Mouse (Mus musculus): ENCODE data around the gene Thsd4.

Thsd4 gene

DNA sequence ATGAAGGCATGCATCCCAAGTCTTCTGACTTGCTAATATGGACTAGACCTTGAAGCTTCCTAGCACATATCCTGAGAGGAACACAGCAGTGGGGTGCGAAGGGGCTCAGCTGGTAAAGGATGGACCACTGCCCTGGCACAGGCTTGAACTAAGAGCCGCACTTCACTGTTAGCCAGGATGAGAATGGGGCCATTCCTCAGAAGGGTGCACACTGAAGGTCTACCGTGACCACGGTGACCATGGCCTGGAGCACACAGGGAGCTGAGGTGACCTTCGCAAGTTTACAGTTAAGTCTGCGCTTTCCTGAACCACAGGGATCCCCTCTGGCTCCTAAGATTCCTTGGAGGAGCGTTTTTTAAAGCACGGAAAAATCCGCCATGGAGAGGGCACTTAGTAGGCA lies 406.5 kb downstream of the Thsd4 start:
- in situ Hi-C loops (cut with MboI; ENCODE audit: unreplicated experiment in 2 of 2), result no loop called here

DNA sequence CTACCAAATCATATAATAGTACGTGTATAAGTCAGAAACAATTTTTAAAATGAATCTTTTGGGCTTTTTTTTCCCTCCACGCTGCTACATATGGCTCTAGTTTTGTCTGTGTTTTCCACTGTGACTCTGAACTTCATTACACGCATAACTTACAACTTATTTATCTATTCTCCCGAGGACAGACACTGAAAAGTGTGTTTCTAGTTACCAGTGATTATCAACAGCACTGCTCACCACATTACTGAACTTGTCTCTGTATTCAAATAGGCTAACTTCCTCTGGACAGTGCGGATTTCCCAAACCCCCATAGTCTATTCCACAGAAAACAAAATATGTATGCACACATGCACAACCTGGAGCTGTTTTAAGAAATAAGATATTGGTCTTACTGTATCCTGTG lies 411.6 kb downstream of the Thsd4 start:
- in situ Hi-C loops (cut with MboI; ENCODE audit: unreplicated experiment in 2 of 2), result no loop called here

DNA sequence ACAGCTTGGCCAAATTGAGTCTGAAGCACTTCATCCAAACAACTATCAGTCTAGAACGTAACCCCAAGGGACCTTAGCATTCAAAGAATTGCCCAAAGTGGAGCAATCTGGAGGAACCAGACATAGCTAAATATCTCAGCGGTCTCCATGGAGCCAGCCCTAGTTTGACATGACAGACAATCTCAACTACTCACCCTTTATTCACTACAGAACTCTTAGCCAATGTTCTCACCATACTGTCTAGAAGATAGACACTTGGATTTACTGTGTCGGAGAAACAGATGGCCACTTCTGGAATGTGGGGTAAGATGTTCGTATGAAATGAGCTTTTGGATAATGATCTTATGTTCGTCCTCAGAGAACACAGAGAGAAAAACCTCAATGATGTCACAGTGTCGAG lies 415.2 kb downstream of the Thsd4 start:
- in situ Hi-C loops (cut with MboI; ENCODE audit: unreplicated experiment in 2 of 2), result no loop called here

DNA sequence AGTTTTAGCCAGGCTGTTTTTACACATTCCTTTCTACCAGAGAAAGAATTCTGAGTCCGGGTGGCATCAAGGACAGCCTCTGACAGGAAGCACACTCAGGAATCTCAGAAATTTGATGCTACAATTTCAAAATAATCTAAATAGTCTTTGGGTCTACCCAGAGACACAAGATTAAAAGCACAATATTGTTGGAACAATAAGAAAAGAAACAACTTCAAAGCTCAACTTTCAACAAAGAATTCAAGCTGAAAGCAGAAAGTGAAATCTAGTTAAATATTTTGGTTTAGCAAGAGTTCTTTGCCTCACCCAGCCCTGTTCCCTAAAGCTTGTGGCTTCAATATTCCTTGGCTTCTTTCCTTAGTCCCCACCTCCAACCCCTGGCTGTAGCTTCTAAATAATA lies 415.7 kb downstream of the Thsd4 start:
- in situ Hi-C loops (cut with MboI; ENCODE audit: unreplicated experiment in 2 of 2), result no loop called here

DNA sequence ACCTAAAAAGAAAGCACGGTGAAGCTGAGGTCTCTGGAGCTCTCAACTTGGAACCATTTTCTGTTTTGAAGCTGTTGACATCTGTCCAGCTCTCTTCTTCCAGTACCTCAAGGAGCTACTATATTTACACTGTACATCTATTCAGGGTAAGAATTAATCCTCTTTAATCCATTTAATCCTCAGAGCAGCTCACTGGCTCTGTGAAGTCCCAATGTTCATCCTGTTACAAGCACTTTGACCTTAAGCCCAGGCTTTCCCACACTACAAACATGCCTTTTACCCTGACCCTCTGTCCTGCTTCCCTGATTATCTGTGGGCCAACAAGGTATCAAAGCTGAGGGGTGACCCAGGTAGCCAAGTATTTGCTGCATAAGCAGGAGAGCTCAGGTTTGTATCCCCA lies 427.6 kb downstream of the Thsd4 start:
- in situ Hi-C loops (cut with MboI; ENCODE audit: unreplicated experiment in 2 of 2), result no loop called here

DNA sequence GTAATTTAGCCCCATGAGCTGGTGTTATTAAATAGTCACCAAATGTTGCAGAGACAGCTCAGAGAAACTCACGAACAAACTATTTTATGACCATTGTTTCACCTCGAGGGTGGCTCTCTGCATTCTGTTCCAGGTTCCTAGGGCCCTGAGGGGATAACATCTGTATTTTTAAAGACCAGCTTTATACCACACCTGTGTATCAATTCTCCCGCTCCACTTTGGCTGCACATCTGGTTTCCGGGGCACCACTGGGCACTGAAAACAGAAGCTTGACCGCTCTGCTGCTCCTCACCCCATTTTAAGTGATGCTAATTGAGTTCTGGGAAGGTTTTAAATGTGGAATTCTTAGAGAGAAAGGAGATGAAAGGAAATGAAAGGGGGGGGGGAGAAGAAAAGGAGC lies 429.4 kb downstream of the Thsd4 start:
- in situ Hi-C loops (cut with MboI; ENCODE audit: unreplicated experiment in 2 of 2), result no loop called here

DNA sequence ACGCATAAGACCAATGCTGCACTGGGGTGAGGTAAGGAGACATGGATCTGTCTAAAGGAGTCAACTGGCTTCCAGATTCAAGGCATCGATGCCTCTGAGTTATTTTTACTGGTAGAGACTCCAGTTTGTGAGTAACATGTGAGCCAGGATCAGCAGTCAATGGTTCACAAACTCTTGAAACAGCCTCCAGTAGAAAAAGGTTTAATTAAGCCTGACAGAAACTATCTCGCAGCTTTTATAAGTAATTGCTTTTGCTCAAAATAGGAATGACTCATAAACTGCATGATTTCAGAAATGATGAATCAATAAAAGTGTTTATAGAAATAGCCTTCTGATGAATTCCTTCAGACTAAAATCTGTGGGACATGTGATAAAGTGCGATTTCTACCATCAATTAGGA lies 432.4 kb downstream of the Thsd4 start:
- in situ Hi-C loops (cut with MboI; ENCODE audit: unreplicated experiment in 2 of 2), result no loop called here

DNA sequence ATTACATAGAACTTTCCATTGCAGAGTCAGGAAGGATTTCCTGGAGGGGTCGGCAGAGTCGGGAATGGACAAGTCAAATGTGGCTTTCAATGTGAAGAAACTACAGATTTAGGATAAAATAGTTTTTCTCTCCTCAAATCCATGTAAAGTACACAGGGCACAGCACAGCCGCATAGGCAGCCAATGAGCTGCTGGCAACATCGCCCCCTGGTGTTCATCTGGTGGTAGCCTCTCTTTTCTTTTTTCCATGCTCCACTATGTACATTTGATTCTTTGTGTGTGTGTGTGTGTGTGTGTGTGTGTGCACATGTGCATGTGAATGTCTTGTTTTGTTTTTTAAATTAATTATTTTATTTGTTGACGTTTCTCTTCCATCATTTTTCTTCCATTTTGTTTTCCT lies 433.7 kb downstream of the Thsd4 start:
- in situ Hi-C loops (cut with MboI; ENCODE audit: unreplicated experiment in 2 of 2), result no loop called here

DNA sequence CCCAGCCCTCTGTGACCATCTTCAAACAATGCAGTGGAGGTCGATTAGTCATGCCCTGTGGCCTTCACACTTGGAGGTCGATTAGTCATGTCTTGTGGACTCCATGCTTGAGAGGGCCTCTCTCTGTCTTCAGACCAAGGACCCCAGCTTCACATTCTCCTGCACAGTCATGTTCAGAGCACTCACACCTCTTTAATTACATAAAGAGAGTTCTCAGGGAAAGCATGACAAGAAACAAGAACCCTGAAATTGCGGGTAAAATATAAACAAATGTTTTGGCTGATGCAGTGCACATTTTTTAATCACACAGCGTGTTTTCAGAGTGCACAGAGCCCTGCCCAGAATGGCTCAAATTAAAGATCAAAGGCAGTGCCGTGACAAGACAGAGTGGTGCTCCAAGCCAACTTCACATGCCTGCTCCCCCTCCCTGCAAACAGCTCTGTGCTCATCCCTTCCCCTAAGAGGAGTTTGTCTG lies 439.7 kb downstream of the Thsd4 start:
- in situ Hi-C loops (cut with MboI; ENCODE audit: unreplicated experiment in 2 of 2), result no loop called here

DNA sequence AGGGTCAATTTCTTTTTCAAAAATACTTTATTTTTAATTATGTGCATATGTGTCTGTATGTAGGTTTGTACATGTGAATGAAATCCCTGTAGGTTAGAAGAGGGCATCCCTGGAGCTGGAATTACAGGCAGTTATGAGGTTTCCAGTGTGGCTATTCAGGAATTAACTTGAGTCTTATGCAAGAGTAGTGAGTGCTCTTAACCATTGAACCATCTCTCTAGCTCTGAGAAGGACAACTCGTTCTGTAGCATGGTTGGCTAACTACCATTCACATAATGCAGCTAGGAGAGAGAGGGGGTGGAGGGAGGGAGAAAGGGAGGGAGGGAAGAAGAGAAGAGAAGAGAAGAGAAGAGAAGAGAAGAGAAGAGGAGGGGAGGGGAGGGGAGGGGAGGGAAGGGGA lies 444.1 kb downstream of the Thsd4 start:
- in situ Hi-C loops (cut with MboI; ENCODE audit: unreplicated experiment in 2 of 2), result no loop called here

DNA sequence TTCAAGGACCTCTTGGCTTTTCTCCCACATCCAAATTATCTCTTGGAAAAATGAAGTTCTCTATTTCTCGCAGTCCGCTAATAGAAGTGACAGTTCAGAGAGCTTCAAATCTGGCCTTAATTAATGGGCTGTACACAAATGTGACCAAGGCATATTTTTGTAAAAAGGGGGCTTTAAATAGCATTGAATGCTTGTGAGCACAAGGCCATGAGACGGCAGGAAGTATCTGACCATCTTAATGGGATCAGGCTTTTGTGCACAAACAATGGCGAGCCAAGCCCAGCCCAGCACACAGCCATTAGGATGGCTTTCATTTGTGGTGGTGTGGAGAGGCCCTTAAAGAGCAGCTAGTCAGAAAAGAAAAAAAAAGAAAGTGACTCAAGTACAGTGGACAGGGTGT lies 445.4 kb downstream of the Thsd4 start:
- in situ Hi-C loops (cut with MboI; ENCODE audit: unreplicated experiment in 2 of 2), result no loop called here

DNA sequence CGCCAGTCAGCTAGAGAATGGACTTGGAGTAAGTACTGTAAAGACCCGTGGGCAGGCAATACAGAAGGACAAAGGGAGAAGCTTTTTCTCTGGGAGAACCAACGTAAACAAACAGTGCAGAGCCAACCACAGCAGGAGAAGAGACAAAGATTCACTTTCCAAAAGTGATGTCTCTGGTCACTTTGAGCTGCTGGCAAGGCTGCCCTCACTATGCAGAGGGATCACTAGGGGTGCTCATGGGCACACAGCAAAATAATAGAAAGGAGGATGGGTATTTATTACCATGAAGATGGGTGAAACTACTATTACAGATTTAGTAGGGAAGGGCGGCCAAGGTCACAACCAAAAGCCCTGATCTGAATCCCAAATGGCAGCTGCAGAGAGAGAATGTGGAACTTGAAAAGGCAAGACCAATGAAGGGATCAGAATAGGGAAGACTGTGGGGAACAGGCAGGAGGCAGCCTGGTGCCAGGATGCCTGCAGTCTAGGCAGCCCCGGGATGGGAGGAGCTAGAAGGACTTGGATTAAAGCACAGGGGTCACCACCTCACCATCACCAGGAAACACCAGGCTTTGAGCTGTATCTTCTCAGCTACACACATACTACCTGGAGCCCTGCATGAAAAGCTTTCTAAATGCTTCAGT lies 450.1 kb downstream of the Thsd4 start:
- in situ Hi-C loops (cut with MboI; ENCODE audit: unreplicated experiment in 2 of 2), result no loop called here

DNA sequence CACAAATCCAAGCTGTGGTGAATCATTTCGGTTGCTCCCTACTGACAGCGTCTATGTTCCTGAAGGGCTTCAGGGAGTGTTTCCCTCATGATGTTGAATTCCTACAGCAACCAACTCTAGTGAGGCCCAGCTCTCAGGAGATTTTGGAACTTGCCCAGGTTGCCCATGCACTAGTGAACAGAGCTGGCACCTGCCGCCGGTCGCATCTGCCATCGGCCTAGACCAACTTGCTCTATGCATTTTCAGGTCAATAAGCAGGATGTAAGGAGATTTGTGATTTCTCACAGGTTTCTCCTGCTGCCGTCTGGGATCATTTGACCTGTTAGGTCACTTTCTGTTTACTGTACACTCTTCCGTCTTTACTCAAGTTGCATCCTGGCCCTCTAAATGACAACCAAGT lies 454.6 kb downstream of the Thsd4 start:
- in situ Hi-C loops (cut with MboI; ENCODE audit: unreplicated experiment in 2 of 2), result no loop called here

DNA sequence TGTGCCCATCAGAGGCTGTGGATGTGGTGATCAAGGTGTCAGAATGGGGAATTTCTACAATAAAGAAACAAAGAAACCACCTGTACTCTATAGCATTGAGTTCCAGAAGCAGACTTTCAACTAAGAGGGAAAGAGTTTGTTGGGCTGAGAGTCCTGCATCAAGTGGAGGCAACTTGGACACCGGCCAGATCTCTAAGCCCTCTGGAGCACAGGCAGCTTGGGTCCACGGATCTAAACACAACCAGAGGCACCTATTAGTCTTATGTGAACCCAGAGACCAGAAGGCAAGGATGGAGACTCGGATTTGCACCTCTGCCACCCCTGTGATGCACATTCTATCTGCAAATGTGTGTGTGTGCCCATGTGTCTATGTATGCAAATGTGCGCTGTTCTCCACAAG lies 456.7 kb downstream of the Thsd4 start:
- in situ Hi-C loops (cut with MboI; ENCODE audit: unreplicated experiment in 2 of 2), result no loop called here

DNA sequence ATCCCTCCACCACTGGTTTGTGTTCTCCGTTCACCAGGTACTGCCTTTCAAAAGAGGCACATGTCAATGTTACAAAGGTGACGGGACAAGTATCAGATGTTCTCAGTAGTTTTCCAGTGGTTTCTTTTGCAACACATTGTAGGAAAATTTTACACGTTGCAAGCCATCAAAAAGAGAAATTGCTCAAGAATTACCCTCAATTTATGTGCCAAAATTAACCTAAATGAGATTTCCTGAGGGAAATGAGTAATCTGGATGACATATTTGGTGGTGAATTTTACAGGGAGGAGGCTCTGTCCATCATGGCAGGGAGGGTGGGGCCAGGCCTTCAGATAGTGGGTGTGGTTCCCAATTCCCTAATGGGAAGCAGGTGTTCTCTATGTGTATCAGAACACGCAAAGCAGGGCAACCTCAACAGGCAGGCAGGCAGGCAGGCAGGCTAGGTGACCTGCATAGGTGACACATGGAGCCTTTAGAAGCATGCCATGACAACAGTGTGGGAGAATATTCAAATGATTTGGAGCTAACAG lies 458.6 kb downstream of the Thsd4 start:
- in situ Hi-C loops (cut with MboI; ENCODE audit: unreplicated experiment in 2 of 2), result no loop called here

DNA sequence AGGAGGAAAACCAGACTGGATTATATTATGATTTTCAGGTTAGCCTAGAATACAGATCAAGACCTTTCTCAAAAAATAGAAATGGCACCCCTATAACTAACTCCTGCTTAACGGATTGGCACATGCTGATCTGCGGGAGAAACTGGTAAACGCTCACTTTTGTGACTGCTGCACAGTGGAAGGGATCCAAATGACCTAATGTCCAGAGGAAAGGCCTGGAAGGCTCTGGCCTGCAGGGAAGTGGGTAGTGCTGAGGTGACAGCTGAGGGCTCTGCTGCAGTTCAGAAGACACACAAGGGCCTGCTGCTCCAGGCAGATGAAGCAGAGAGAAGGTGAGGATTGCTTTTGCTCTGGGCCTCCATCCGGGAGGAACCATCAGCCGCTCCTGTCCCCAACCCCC lies 465.7 kb downstream of the Thsd4 start:
- in situ Hi-C loops (cut with MboI; ENCODE audit: unreplicated experiment in 2 of 2), result no loop called here

DNA sequence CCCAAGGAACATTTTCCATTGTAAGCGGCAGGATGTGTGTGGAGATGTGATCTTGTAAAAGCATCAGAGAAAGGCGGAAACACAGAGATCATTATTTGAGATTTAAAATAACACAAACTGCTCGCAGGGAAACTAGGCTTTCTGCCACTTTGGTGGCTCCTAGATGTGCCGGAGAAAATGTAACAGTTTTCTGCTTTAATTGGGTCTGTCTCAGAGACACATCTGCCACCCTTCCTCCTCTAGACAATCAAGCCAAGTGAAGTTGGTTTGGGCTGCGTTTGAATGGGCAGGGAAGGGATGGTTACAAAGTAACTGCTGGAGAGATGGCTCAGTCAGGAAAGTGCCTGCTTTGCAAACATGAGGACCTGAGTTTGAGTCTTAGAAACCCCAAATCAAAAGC lies 466.9 kb downstream of the Thsd4 start:
- in situ Hi-C loops (cut with MboI; ENCODE audit: unreplicated experiment in 2 of 2), result no loop called here

DNA sequence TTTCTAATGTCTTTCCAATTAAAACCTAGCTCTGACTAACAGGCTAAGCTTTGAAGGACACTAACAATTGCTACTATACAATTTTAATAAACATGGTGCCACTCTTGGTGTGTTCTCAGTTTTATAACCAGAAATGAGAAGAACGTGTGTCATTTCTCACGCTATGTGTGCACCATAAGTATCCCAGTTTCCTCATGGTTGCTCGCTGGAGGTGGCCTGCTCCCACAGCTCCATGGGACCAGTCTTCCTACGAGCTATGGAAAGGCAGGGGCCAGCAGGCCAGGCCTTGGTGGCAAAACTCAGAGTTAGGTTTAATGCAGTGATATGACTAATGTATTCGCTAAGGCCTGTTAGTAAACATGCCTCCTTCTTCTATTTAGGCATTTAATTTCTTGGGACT lies 468.7 kb downstream of the Thsd4 start:
- in situ Hi-C loops (cut with MboI; ENCODE audit: unreplicated experiment in 2 of 2), result no loop called here

DNA sequence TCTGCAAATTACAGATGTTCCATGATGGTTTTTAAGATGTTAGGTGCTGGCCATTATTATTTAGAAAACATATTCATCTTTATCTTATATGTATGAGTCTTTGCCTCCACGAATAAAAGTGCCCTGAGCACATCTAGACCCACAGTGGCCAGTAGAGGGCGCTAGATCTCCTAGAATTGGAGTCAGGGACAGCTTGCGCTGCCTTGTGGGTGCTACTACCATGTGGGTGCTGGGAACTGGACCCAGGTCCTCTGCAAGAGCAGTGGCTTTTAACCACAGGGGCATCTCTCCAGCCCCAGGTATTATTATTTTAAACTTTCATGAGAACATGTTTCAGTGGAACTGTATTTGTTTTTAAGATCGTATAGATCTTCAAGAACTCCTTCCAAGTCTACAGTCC lies 469.4 kb downstream of the Thsd4 start:
- in situ Hi-C loops (cut with MboI; ENCODE audit: unreplicated experiment in 2 of 2), result no loop called here

DNA sequence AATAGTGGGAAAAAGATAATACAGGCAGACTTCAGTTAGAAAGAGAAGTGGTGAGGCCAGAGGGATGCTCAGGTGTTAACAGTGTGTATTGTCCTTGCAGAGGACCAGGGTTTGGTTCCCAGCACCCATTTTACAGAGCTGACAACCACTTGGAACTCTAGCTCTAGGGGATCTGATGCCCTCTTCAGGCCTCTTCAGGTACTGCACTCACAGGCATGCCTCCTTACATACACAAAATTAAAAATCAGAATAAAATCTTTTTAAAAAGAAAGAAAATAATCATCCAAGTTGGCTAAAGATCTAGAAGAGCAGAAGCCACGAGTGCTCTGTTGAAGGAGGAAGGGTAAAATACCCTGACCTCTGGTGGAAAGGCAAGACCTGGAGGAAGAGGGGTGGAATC lies 478.7 kb downstream of the Thsd4 start:
- in situ Hi-C loops (cut with MboI; ENCODE audit: unreplicated experiment in 2 of 2), result no loop called here

DNA sequence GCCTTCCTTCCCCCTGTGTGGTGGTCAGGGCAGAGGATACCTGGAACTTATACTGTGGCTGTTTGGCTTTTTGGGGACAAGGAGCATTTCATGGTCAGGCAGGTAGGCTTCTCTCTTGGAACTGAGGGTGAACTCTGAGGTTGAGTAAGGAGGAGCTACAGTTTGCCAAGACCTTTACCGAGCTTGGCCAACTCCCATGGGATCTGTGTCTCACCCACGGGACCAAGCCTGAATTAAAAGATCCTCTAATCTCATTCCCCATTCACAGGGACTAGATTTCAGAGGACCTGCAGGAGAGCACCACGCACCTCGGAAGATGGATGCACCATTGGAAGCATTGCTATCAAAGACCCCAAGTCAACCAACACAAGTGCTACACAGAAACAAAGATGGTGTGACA lies 487.0 kb downstream of the Thsd4 start:
- in situ Hi-C loops (cut with MboI; ENCODE audit: unreplicated experiment in 2 of 2), result no loop called here

DNA sequence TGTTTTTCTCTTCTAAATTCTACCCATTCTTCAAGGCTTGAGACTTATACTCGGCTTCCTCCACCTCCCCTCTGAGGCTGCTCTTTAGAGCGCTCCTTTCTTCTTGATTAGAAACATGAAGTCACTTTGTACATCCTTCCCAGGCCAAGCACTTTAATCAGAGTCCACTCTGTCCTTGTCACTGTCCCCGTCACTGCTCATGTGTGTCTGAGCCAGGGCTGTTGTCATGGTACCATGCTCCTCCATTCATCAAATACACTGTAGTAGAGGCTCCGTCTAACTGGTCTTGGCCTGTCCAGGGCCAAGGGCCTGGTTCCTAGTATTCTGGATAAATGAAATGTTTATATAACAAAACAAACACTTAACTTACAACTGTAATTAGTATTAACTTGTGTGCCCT lies 494.6 kb downstream of the Thsd4 start:
- in situ Hi-C loops (cut with MboI; ENCODE audit: unreplicated experiment in 2 of 2), result no loop called here

DNA sequence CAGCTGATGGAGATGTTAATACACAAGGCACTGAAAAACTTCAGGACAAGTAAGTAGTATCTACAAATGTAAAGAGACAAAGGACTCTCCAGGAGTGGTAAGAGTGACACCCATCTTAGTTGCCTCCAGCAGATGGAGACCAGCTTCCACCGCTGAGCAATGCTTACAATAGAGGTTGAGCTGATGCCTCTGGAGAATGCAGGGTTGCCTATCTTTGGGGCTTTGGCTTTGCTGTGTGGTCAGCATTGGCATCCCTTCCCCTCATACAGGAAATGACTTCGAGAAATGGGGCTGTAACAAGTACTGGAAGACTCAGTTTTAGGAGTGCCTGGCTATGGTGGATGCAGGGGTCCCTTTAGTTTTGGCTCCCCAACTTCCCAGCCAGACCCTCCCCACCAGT lies 495.1 kb downstream of the Thsd4 start:
- in situ Hi-C loops (cut with MboI; ENCODE audit: unreplicated experiment in 2 of 2), result no loop called here
